Mouse (Mus musculus): Measurements from ENCODE around the gene Zfp113. TPM values are rescaled to one million over a fixed set of nuclear protein-coding genes. Genes with fewer than 3 reads are reported as not detected.

Gene Zfp113
- total RNA-seq (2015; ENCODE audit: low replicate concordance) (0.77 TPM in 1 of 2 replicates, not detected in the other), total RNA-seq (2017; ENCODE audit: low replicate concordance) (2.6 and 5.4 TPM in 2 replicates)

GRCm38 (mm10) chr5:138155443-138155976 is at the start of gene Zfp113:
TSS of gene Zfp113 (minus strand) at chr5:138155744.
- peak; percentile 96 for ATAC-seq (replicated peaks; ENCODE audit: low FRiP score, poor library complexity, severe bottlenecking)

- no peak for ATAC-seq (replicated peaks; ENCODE audit: low FRiP score, poor library complexity, severe bottlenecking)
These were observed 46.5 kb upstream of the Zfp113 start for GRCm38 (mm10) chr5:138202086-138202485.

GRCm38 (mm10) chr5:138199576-138199975 is 44.0 kb upstream of the Zfp113 start:
- no peak for ATAC-seq (replicated peaks; ENCODE audit: low FRiP score, poor library complexity, severe bottlenecking)

- ATAC-seq (replicated peaks; ENCODE audit: low FRiP score, poor library complexity, severe bottlenecking): no peak
These were observed 39.9 kb upstream of the Zfp113 start for GRCm38 (mm10) chr5:138195463-138195862.

DNA sequence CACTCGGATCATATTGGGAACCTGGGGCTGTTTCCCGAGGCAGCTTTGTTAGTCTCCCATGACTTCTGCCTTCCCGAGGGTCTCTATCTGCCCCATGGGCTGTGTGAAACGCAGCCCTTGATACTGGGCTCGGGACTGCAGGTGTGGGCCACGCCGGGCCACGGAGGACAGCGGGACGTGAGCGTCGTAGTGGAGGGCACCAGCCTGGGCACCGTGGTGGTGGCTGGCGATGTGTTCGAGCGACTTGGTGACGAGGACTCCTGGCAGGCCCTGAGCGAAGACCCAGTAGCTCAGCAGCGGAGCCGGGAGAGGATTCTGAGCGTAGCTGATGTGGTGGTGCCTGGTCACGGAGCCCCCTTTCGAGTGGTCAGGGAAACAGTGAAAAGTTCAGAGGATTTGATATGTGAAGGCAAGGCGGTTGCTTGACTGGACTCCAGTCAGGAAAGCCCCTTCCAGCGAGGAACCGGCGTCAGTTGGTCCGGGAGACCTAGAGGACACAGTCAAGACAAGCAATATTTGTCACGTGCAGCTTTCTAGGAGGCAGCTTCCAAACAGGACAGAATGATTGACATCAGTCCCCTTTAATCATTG is 39.3 kb upstream of the Zfp113 start:
- ATAC-seq (replicated peaks; ENCODE audit: low FRiP score, poor library complexity, severe bottlenecking): peak; percentile 47

DNA sequence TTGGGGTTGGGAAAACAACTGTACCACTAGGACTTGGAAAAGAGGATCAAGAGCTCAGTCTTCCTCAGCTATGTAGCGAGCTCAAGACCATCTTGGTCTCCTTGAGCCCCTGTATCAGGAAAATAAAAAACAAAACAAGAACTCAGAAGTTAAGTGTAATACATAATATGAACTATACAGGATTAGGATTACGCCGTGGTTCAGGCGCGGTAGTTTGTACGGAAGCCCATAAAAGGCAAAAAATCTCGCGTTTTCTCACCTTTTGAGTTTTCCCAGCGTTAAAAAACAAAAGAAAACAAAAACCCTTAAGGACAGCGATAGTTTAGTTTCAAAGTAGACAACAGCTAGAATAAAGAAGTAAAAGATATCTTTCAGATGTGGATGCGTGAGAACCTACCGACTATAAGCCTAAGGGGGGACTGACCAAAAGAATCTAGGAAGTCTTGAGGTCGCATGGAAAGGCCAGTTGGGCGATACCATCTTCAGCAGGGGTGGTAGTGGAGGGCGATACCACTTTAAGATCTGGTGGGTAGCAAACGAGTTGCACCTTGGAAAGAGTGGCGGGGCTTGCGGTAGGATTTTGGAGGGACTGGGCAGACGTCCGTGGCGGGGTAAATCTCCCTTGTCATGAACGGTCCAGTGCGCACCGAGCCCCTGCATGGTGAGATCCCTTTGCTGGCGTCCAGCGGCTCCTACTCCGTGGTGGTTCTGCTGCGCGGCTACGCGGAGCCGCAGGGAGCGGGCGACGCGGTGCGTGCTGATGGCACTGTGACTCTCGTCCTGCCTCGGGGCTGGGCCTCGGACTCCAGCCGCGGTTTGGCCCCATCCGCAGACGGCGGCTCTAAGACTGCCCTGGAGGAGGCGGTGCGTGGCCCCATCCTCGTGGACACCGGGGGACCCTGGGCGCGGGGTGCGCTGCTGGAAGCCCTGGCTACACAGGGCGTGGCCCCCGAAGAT is 38.5 kb upstream of the Zfp113 start, which contains the start of gene Mblac1:
Gene Mblac1, plus strand, starts transcription at position 544 of the 957 bp plus-strand sequence.
- peak; percentile 92 for ATAC-seq (replicated peaks; ENCODE audit: low FRiP score, poor library complexity, severe bottlenecking)

DNA sequence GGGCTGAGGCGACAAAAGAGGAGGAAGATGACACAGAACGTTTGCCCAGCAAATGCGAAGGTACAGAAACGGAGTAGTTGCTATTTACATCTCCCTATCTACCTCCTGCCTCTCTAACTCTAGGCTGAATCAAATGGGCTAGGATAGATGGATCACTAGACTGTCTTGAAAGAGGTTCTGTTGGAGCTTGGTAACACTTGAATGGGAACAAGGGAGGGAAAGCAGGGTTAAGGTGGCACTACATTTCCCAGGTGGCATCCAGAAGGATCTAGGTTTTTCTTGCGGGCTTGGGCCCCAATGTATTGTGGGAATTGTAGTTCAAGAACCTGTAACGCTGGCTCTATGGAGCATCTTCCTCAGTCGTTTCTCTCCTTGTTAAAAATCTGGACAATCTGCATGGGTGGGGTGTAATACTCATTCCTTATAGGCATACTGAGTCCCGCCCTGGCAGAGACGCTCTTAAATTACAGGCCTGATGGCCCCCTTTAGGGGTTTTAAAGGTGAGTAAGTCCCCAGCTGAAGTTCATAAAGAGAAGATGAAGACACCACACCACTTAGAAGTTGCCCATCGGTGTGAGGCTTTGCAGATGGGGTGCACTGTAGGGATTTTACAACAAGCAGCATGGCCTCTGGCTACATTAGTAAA is 32.2 kb upstream of the Zfp113 start:
- ATAC-seq (replicated peaks; ENCODE audit: low FRiP score, poor library complexity, severe bottlenecking): peak; percentile 88

GRCm38 (mm10) chr5:138186950-138187638 is 31.6 kb upstream of the Zfp113 start, which contains the start of the genes Taf6 and Cnpy4:
TSS of gene Taf6 (minus strand) at chr5:138187451.
TSS of gene Cnpy4 (plus strand) at chr5:138187485.
- ATAC-seq (replicated peaks; ENCODE audit: low FRiP score, poor library complexity, severe bottlenecking): peak; percentile 87

DNA sequence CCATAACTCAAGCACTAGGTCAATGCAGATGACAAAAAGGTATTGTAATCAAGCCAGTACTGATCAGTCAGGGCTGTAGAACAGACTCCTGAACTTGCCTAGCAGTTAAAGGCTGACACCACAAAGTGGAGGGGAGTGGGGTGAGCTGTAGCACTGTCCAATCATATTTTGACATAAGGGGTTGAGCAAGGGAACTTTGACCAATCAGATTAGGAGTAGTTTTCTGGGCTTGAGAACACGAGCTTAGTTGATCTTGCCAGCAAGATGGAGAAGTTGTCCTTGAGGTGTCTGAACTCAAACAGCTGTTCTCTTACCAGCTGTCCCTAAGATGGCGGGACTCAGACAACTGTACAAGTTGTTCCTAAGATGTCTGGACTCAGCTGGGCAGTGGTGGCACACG is 17.7 kb upstream of the Zfp113 start:
- no peak for ATAC-seq (replicated peaks; ENCODE audit: low FRiP score, poor library complexity, severe bottlenecking)

DNA sequence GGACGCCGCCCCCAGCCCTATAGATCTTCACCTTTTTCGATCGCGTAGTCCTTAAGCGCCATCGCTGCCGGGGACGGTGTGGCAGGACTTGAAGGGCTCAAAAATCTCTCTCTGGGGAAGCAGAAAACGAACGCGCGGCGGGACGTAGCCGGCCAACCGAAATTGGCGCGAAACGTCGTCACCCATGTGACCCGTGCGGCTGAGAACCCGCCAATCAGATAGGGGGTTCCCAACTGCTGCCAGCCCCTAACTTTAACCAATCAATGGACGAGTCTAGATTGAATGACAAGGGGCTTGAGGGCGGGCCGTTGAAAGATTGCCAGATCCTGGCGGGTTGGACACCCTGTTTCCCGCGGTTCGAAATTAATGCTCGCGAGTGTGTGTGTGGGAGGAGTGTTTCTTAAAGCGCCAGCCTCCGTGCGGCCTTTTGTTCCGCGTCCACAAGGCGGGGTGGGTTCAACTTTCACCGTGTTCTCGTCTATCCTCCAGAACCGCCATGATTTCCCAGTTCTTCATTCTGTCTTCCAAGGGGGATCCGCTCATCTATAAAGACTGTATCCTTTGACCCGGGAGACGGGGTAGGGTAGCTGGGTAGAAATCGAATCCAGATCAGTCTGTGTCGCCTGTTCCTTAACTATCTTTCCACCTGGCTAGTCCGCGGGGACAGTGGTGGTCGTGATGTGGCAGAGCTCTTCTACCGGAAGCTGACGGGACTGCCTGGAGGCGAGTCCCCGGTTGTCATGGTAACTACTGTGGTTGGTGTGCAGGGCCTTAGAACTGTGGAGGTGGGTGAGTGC is 16.3 kb upstream of the Zfp113 start, which contains the start of the genes Ap4m1 and Mcm7:
Gene Ap4m1, plus strand, starts transcription at position 308 of the 797 bp plus-strand sequence.
Gene Mcm7, minus strand, starts transcription at position 728 of the 797 bp plus-strand sequence.
- peak; percentile 80 for ATAC-seq (replicated peaks; ENCODE audit: low FRiP score, poor library complexity, severe bottlenecking)

GRCm38 (mm10) chr5:138170936-138171561 is 15.5 kb upstream of the Zfp113 start:
- peak; percentile 83 for ATAC-seq (replicated peaks; ENCODE audit: low FRiP score, poor library complexity, severe bottlenecking)

DNA sequence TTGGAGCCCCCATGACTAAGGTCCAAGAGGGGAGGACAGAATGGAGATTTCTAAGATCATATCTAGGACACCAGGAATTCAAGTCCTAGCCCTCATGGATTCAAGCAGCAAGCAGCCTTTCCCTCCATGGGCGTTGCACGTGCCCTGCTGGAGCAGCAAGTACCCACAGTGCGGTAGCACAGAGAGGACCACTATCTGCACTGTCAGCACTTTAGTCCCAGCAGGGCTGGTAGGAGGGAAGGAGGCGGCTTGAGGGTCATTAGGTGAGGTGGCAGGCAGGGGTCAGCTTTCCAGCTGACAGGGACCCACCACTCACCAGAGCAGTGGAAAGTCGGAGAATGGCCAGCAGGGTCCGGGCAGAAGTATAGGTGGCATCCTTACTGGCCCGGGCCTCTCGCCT is 10.1 kb upstream of the Zfp113 start:
- ATAC-seq (replicated peaks; ENCODE audit: low FRiP score, poor library complexity, severe bottlenecking): no peak

DNA sequence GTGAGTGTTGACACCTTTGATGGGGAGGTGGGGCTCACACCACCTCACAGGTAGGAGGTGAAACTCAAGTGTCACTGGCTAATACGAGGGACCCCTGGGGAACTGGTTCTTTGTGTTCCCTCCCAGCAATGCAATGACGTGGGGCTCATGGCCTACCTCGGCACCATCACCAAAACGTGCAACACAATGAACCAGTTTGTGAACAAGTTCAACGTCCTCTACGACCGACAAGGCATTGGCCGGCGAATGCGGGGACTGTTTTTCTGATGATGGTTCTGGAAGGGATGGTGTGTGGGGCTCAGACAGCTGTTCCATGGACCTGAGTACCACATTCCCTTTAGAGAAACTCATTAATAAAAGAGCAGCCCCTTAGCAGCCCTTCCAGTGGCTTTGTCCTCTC is 8.1 kb upstream of the Zfp113 start:
- no peak for ATAC-seq (replicated peaks; ENCODE audit: low FRiP score, poor library complexity, severe bottlenecking)

- ATAC-seq (replicated peaks; ENCODE audit: low FRiP score, poor library complexity, severe bottlenecking): no peak
These were observed 7.5 kb upstream of the Zfp113 start for GRCm38 (mm10) chr5:138163046-138163445.

DNA sequence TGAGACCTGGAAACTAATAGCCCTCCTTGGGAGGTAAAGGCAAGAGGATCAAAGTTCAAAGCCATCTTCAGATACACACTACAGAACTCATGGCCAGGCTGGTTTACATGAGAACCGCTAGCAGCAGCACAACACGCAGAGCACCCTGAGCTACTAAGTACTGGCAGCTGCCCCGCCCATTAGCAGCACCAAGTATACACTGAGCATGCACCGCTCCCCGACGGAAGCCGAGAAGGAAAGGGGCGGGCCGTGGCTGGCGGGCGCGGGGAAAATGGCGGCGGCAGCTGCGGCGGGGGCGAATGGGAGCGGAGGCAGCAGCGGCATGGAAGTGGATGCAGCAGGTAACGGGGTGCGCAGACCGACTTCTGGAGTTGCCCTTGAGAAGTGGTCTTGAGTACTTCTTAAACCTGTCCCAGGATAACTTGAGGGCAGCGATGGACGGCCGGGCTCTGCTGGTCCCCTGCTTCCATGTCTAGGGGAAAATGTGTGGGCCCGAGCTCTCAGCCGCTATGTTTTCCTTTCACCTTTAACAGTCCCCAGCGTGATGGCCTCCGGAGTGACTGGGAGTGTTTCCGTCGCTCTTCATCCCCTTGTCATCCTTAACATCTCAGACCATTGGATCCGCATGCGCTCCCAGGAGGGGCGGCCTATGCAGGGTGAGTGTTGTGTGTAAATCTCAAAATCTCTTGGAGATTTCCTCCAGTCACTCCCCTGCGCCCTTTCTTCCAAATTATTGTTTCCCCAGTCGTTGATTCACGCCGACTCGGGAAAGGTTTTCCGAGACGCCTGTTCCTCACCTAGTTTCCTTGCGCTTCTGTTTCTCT is 5.5 kb upstream of the Zfp113 start, which contains the start of gene Cops6:
Gene Cops6, plus strand, starts transcription at position 230 of the 824 bp plus-strand sequence.
- ATAC-seq (replicated peaks; ENCODE audit: low FRiP score, poor library complexity, severe bottlenecking): peak; percentile 96

DNA sequence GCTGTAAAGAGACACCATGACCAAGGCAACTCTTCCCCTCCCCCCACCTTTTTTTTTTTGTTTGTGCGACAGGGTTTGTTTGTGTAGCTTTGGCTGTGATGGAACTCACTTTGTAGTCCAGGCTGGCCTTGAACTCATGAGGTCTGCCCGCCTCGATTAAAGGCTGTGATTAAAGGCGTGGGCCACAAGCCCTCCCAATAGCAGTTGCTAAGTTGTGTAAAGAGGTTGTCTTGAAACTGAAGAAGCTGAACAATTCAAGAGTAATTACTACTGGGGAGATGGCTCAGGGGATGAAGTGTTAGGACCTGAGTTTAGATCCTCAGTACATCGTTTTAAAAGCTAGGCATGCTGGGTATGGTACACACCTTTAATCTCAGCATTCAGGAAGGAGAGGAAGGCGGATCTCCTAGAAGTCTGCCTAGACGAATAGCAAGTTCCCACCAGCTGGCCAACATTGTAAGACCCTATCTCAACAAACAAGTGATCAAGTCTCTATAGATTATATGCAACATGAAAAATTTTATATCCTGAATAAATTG is 4.7 kb upstream of the Zfp113 start:
- no peak for ATAC-seq (replicated peaks; ENCODE audit: low FRiP score, poor library complexity, severe bottlenecking)

DNA sequence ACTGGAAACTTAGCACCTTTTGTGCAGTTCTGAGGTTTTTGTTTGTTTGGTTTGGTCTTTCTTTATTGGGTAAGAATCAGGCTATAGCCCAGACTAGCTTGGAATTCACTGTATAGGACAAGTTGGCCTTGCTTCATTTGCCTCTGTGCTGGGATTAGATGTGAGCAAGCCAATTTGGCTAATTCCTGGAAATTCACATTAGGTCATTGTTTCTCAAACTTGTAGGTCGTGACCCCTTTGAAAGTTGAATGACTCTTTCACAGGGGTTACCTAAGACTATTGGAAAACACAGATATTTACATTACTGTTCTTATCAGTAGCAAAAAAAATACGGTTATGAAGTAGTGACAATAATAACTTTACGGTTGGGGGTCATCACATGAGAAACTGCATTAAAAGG is 1.2 kb downstream of the Zfp113 start:
- ATAC-seq (replicated peaks; ENCODE audit: low FRiP score, poor library complexity, severe bottlenecking): no peak

All from erythroblast, adult 5-6 weeks (primary cell).